Mouse (Mus musculus) spleen, adult 2 months (tissue): ENCODE measurements around the gene Kalrn.

Experiments
- CTCF ChIP-seq: fragments of 200-500 bp; IDR thresholded peaks from 2 replicates; pipeline ENCODE4 v1.5.1; 2011; ENCODE audit warnings: mild to moderate bottlenecking, inconsistent platforms; ENCODE audit not compliant: insufficient read depth, insufficient read length, insufficient replicate concordance; ENCODE audit errors: extremely low read depth
- POLR2A ChIP-seq: fragments of 200-500 bp; IDR thresholded peaks from 2 replicates; pipeline ENCODE4 v1.6.1; 2011; ENCODE audit warnings: low read depth, low read length, inconsistent platforms

DNA sequence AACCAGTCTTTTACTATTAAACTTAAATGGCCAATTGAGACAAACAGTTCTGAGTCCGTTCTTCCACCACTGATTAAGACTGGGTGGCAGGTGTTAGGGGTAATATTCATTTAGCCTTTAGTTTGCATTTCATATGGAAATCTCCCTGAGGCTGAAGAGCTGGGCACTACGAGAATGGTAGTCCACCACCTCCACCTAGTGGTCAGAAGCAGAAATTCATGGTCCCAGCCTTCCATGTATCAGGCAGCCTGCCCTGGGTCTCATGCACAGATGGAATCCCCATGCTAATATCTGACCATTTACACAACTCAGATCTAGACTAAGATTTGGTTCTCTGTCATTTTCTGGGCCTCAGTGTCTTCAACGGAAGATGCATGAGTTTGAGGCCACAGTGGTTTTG lies 458.7 kb downstream of the Kalrn start:
- TF ChIP-seq CTCF, result peak; percentile 89; the same call in 1 of the 2 replicates
- no peak for TF ChIP-seq POLR2A
